ENCODE assay signal across 11 mouse cellular contexts in genomic region chr7:56765612-56766445, GRCm38 (mm10).
DNase-seq lines count a peak whose midpoint lies in the region; ATAC-seq and TF ChIP-seq lines count a peak whose summit lies in the region.
"Had no signal": no experiment of that assay in that cellular context is flagged by ENCODE, and none has a peak within 500 bp of the region (broad histone marks: within the 10 kb centered on the region; RNA-seq: fewer than 3 reads in every experiment).

No protein-coding gene starts in this region.

- H3K79me2 ChIP-seq in heart, adult 2 months (replicated peaks; ENCODE audit: control insufficient read depth, insufficient read depth, low read length): no peaks in the 10 kb centered on the region

- H3K27me3 ChIP-seq in forebrain, embryonic 13.5 days: no peaks in the 10 kb centered on the region
- no peaks in the 10 kb centered on the region for H3K27me3 ChIP-seq in heart, adult 2 months (ENCODE audit: control insufficient read depth, insufficient read depth, low read length)
- H3K27me3 ChIP-seq in liver, postnatal 0 days (ENCODE audit: insufficient read depth, low read length): no peaks in the 10 kb centered on the region

- H3K4me1 ChIP-seq in forebrain, embryonic 13.5 days: peaks cover 13% of the 10 kb centered on the region
- H3K4me1 ChIP-seq in heart, adult 2 months (ENCODE audit: control insufficient read depth, insufficient read depth, low read length): no peaks in the 10 kb centered on the region
- no peaks in the 10 kb centered on the region for H3K4me1 ChIP-seq in liver, postnatal 0 days (ENCODE audit: insufficient read depth)

- WGBS in forebrain, embryonic 13.5 days: 8% methylated on average over 10 of the region's 10 CpGs
- 58% methylated on average over 10 of the region's 10 CpGs for WGBS in heart, adult 2 months
- 71% methylated on average over 10 of the region's 10 CpGs for WGBS in liver, postnatal 0 days (ENCODE audit: insufficient replicate concordance)

- H3K36me3 ChIP-seq in forebrain, embryonic 13.5 days (ENCODE audit: poor library complexity, severe bottlenecking): no peaks in the 10 kb centered on the region
- no peaks in the 10 kb centered on the region for H3K36me3 ChIP-seq in heart, adult 2 months (ENCODE audit: control insufficient read depth, insufficient read depth, low read length)
- H3K36me3 ChIP-seq in liver, postnatal 0 days (replicated peaks; ENCODE audit: insufficient read depth, low read length): no peaks in the 10 kb centered on the region

- H3K27ac ChIP-seq in left cerebral cortex, adult 2 months: peak overlapping the region; percentile 44
- H3K27ac ChIP-seq in forebrain, embryonic 13.5 days: peak overlapping the region; percentile 27
- no peak overlapping the region for H3K27ac ChIP-seq in heart, adult 2 months
- no peak overlapping the region for H3K27ac ChIP-seq in liver, postnatal 0 days (ENCODE audit: low read depth)

- no peaks in the 10 kb centered on the region for H3K9me3 ChIP-seq in forebrain, embryonic 13.5 days (replicated peaks)
- no peaks in the 10 kb centered on the region for H3K9me3 ChIP-seq in liver, postnatal 0 days (ENCODE audit: low read length)

- no peak for TF ChIP-seq EP300 in heart, adult 2 months (IDR thresholded peaks at IDR 0.05; ENCODE audit: insufficient read depth, low read depth, low read length)
- no peak for TF ChIP-seq EP300 in liver, postnatal 0 days (IDR thresholded peaks at IDR 0.05; ENCODE audit: low read depth)

- DNase-seq in left cerebral cortex, adult 2 months (ENCODE audit: extremely low spot score in 1 of 2, low spot score in 2 of 2): peak; percentile 22 to 23
- no peak for DNase-seq in left cerebral cortex, postnatal 4 days
- peak; percentile 28 to 36 for DNase-seq in left cerebral cortex, postnatal 36 days (ENCODE audit: low spot score in 2 of 2)
- DNase-seq in telencephalon, adult 2 months (ENCODE audit: low read depth, low spot score): peak; percentile 60
- DNase-seq in heart, adult 2 months: no peak
- no peak for DNase-seq in liver, postnatal 0 days
- DNase-seq: adrenal gland, adult 2 months; heart, adult 11 months; heart, postnatal 36 days; kidney, adult 2 months had no signal

- H3K4me3 ChIP-seq in left cerebral cortex, adult 2 months: no peak overlapping the region
- H3K4me3 ChIP-seq in forebrain, embryonic 13.5 days: no peak overlapping the region
- H3K4me3 ChIP-seq in heart, adult 2 months: no peak overlapping the region
- no peak overlapping the region for H3K4me3 ChIP-seq in liver, postnatal 0 days (ENCODE audit: low read depth, low read length)

- no peak overlapping the region for H3K4me2 ChIP-seq in forebrain, embryonic 13.5 days
- no peak overlapping the region for H3K4me2 ChIP-seq in liver, postnatal 0 days (ENCODE audit: low read depth, low read length)

- peak; percentile 84 for ATAC-seq in forebrain, embryonic 13.5 days
- ATAC-seq in liver, postnatal 0 days: no peak

- intact Hi-C loops in left cerebral cortex, adult 2 months (cut with DNase I): no loop called here
- intact Hi-C loops in left cerebral cortex, postnatal 4 days (cut with DNase I): no loop called here
- intact Hi-C loops in left cerebral cortex, postnatal 36 days (cut with DNase I): no loop called here
- intact Hi-C loops in heart, adult 2 months (cut with DNase I): no loop called here

- no peak for TF ChIP-seq CTCF in left cerebral cortex, adult 2 months (IDR thresholded peaks at IDR 0.05)
- TF ChIP-seq CTCF in heart, adult 2 months (IDR thresholded peaks at IDR 0.05): no peak
- TF ChIP-seq CTCF in liver, postnatal 0 days (IDR thresholded peaks at IDR 0.05; ENCODE audit: low read depth): no peak

- no peak overlapping the region for H3K9ac ChIP-seq in forebrain, embryonic 13.5 days
- H3K9ac ChIP-seq in heart, adult 2 months (ENCODE audit: low read depth, low read length): no peak overlapping the region
- no peak overlapping the region for H3K9ac ChIP-seq in liver, postnatal 0 days (replicated peaks)

- TF ChIP-seq POLR2A in heart, adult 2 months (IDR thresholded peaks at IDR 0.05; ENCODE audit: insufficient read depth, low read depth, low read length): no peak

Comparison
In these comparisons a context has a peak if more than half of its experiments do, and no peak if none do; other contexts are left out.
1. DNase-seq: peak in left cerebral cortex, adult 2 months (2 of 2), left cerebral cortex, postnatal 36 days (2 of 2) and telencephalon, adult 2 months (single experiment); none in left cerebral cortex, postnatal 4 days (single experiment), heart, adult 2 months (0 of 2) and liver, postnatal 0 days (single experiment).
2. H3K27ac ChIP-seq: peak in left cerebral cortex, adult 2 months (single experiment) and forebrain, embryonic 13.5 days (single experiment); none in heart, adult 2 months (single experiment) and liver, postnatal 0 days (single experiment).